Mouse (Mus musculus): ENCODE measurements around the gene Ppp2r2d. TPM values are rescaled to one million over a fixed set of nuclear protein-coding genes. Genes with fewer than 3 reads are reported as not detected.

Gene Ppp2r2d
- polyA plus RNA-seq, 1 experiment: 27.2 TPM

- H3K27ac ChIP-seq (ENCODE audit: insufficient read depth, low read depth, low read length): no peak overlapping the region
- no peak for TF ChIP-seq CTCF (IDR thresholded peaks at IDR 0.05; ENCODE audit: low read depth, low read length)
- no peak for TF ChIP-seq POLR2A (IDR thresholded peaks at IDR 0.05; ENCODE audit: borderline replicate concordance, low read depth, low read length)
- H3K4me3 ChIP-seq (ENCODE audit: insufficient read depth, low read length): no peak overlapping the region
- H3K4me1 ChIP-seq (ENCODE audit: control insufficient read depth, insufficient read depth, low read length): 0 out of 2 replicates have a peak, but pooled peaks cover 2% of the 10 kb centered on the region
These were observed 52.2 kb downstream of the Ppp2r2d start for GRCm38 (mm10) chr7:138898122-138898521.

- Histone ChIP-seq H3K27ac (ENCODE audit: insufficient read depth, low read depth, low read length) (no peak overlapping the region), H3K4me3 (ENCODE audit: insufficient read depth, low read length) (no peak overlapping the region), H3K4me1 (ENCODE audit: control insufficient read depth, insufficient read depth, low read length) (0 out of 2 replicates have a peak, but pooled peaks cover 2% of the 10 kb centered on the region)
- no peak for TF ChIP-seq CTCF (IDR thresholded peaks at IDR 0.05; ENCODE audit: low read depth, low read length)
- TF ChIP-seq POLR2A (IDR thresholded peaks at IDR 0.05; ENCODE audit: borderline replicate concordance, low read depth, low read length): no peak
These were observed 52.9 kb downstream of the Ppp2r2d start for GRCm38 (mm10) chr7:138898743-138899142.

GRCm38 (mm10) chr7:138903886-138904435 is 58.1 kb downstream of the Ppp2r2d start:
- Histone ChIP-seq H3K27ac (ENCODE audit: insufficient read depth, low read depth, low read length) (no peak overlapping the region), H3K4me3 (ENCODE audit: insufficient read depth, low read length) (no peak overlapping the region), H3K4me1 (ENCODE audit: control insufficient read depth, insufficient read depth, low read length) (peaks cover 16% of the 10 kb centered on the region)

GRCm38 (mm10) chr7:138906441-138906840 is 60.6 kb downstream of the Ppp2r2d start:
- no peak overlapping the region for H3K27ac ChIP-seq (ENCODE audit: insufficient read depth, low read depth, low read length)
- TF ChIP-seq CTCF (IDR thresholded peaks at IDR 0.05; ENCODE audit: low read depth, low read length) (no peak), POLR2A (IDR thresholded peaks at IDR 0.05; ENCODE audit: borderline replicate concordance, low read depth, low read length) (no peak)
- H3K4me3 ChIP-seq (ENCODE audit: insufficient read depth, low read length): no peak overlapping the region
- peaks cover 25% of the 10 kb centered on the region for H3K4me1 ChIP-seq (ENCODE audit: control insufficient read depth, insufficient read depth, low read length)

More at GRCm38 (mm10) chr7:138903886-138904435, 58.1 kb downstream of the Ppp2r2d start:
- no peak for TF ChIP-seq CTCF (IDR thresholded peaks at IDR 0.05; ENCODE audit: low read depth, low read length)
- TF ChIP-seq POLR2A (IDR thresholded peaks at IDR 0.05; ENCODE audit: borderline replicate concordance, low read depth, low read length): no peak

- Histone ChIP-seq H3K27ac (ENCODE audit: insufficient read depth, low read depth, low read length) (no peak overlapping the region), H3K4me1 (ENCODE audit: control insufficient read depth, insufficient read depth, low read length) (peaks cover 25% of the 10 kb centered on the region), H3K4me3 (ENCODE audit: insufficient read depth, low read length) (0 out of 2 replicates have a peak overlapping the region, but pooled peaks have one; percentile 3)
- TF ChIP-seq CTCF (IDR thresholded peaks at IDR 0.05; ENCODE audit: low read depth, low read length) (no peak), POLR2A (IDR thresholded peaks at IDR 0.05; ENCODE audit: borderline replicate concordance, low read depth, low read length) (no peak)
These were observed 61.2 kb downstream of the Ppp2r2d start for GRCm38 (mm10) chr7:138907043-138907442.

GRCm38 (mm10) chr7:138907976-138908375 is 62.1 kb downstream of the Ppp2r2d start:
- no peak overlapping the region for H3K27ac ChIP-seq (ENCODE audit: insufficient read depth, low read depth, low read length)
- peak overlapping the region; percentile 77 for H3K4me3 ChIP-seq (ENCODE audit: insufficient read depth, low read length)
- H3K4me1 ChIP-seq (ENCODE audit: control insufficient read depth, insufficient read depth, low read length): peaks cover 25% of the 10 kb centered on the region
- TF ChIP-seq CTCF (IDR thresholded peaks at IDR 0.05; ENCODE audit: low read depth, low read length): no peak
- TF ChIP-seq POLR2A (IDR thresholded peaks at IDR 0.05; ENCODE audit: borderline replicate concordance, low read depth, low read length): no peak

GRCm38 (mm10) chr7:138908768-138909276 is 62.9 kb downstream of the Ppp2r2d start:
- H3K4me1 ChIP-seq (ENCODE audit: control insufficient read depth, insufficient read depth, low read length): peaks cover 25% of the 10 kb centered on the region
- TF ChIP-seq CTCF (IDR thresholded peaks at IDR 0.05; ENCODE audit: low read depth, low read length) (no peak), POLR2A (IDR thresholded peaks at IDR 0.05; ENCODE audit: borderline replicate concordance, low read depth, low read length) (no peak)
- peak overlapping the region; percentile 10 for H3K27ac ChIP-seq (ENCODE audit: insufficient read depth, low read depth, low read length)
- peak overlapping the region; percentile 77 for H3K4me3 ChIP-seq (ENCODE audit: insufficient read depth, low read length)

GRCm38 (mm10) chr7:138909277-138910192 is 63.7 kb downstream of the Ppp2r2d start, which contains the start of gene Bnip3:
Gene Bnip3, minus strand, starts transcription at chr7:138909519.
- Histone ChIP-seq H3K4me1 (ENCODE audit: control insufficient read depth, insufficient read depth, low read length) (peaks cover 25% of the 10 kb centered on the region), H3K4me3 (ENCODE audit: insufficient read depth, low read length) (peak within 1 kb of the TSS; percentile 77), H3K27ac (ENCODE audit: insufficient read depth, low read depth, low read length) (peak within 1 kb of the TSS; percentile 64)
- TF ChIP-seq POLR2A (IDR thresholded peaks at IDR 0.05; ENCODE audit: borderline replicate concordance, low read depth, low read length): no peak

GRCm38 (mm10) chr7:138910193-138910562 is 64.3 kb downstream of the Ppp2r2d start:
- Histone ChIP-seq H3K4me3 (ENCODE audit: insufficient read depth, low read length) (peak overlapping the region; percentile 63), H3K27ac (ENCODE audit: insufficient read depth, low read depth, low read length) (peak overlapping the region; percentile 64), H3K4me1 (ENCODE audit: control insufficient read depth, insufficient read depth, low read length) (peaks cover 25% of the 10 kb centered on the region)
- TF ChIP-seq CTCF (IDR thresholded peaks at IDR 0.05; ENCODE audit: low read depth, low read length) (no peak), POLR2A (IDR thresholded peaks at IDR 0.05; ENCODE audit: borderline replicate concordance, low read depth, low read length) (no peak)

- Histone ChIP-seq H3K27ac (ENCODE audit: insufficient read depth, low read depth, low read length) (no peak overlapping the region), H3K4me3 (ENCODE audit: insufficient read depth, low read length) (no peak overlapping the region), H3K4me1 (ENCODE audit: control insufficient read depth, insufficient read depth, low read length) (peaks cover 10% of the 10 kb centered on the region)
- no peak for TF ChIP-seq CTCF (IDR thresholded peaks at IDR 0.05; ENCODE audit: low read depth, low read length)
- no peak for TF ChIP-seq POLR2A (IDR thresholded peaks at IDR 0.05; ENCODE audit: borderline replicate concordance, low read depth, low read length)
These were observed 67.7 kb downstream of the Ppp2r2d start for GRCm38 (mm10) chr7:138913616-138914015.
